10 mouse cellular contexts compared by ENCODE assay signal in the genomic region with DNA sequence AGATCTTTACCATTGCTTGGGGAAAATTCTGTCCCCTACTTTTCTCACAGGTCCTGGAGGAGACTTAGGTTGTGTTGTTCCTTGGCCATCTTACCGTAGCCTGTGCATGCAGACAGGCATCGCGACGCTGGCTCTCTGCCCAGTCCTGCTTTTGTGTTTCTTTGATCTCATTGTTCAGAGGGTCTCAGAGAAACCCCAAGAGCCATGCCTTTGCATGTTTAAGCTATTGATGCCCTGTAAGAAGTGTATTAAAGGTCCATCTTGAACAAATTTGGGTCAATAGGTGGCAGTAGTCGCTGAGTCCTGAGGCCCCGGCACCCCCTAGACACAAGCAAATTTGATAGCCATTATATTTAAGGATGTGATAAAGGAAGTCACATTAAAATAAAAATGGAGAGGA. TPM values are rescaled to one million over a fixed set of nuclear protein-coding genes. Genes with fewer than 3 reads are reported as not detected.
A peak's percentile ranks its signal among the peaks of the same experiment; 100 is the strongest.
DNase-seq lines count a peak whose midpoint lies in the region; ATAC-seq and TF ChIP-seq lines count a peak whose summit lies in the region.
"Had no signal": no experiment of that assay in that cellular context is flagged by ENCODE, and none has a peak within 500 bp of the region (broad histone marks: within the 10 kb centered on the region; RNA-seq: fewer than 3 reads in every experiment).

No protein-coding gene starts in this region.

- H3K36me3 ChIP-seq in CH12.LX (replicated peaks in 1 of 2; ENCODE audit: control insufficient read depth in 1 of 2, insufficient read depth in 1 of 2, low read length in 1 of 2): peaks cover 28 to 39% of the 10 kb centered on the region in 2 experiments
- H3K36me3 ChIP-seq in MEL (ENCODE audit: control insufficient read depth in 1 of 2, insufficient read depth in 2 of 2, low read length in 2 of 2): peaks cover 2 to 8% of the 10 kb centered on the region in 2 experiments; a peak in 3 of 4 replicates
- peaks cover 33% of the 10 kb centered on the region for H3K36me3 ChIP-seq in midbrain, embryonic 10.5 days

- no peaks in the 10 kb centered on the region for H3K27me3 ChIP-seq in CH12.LX (replicated peaks)
- no peaks in the 10 kb centered on the region for H3K27me3 ChIP-seq in MEL (ENCODE audit: control insufficient read depth in 1 of 2, insufficient read depth in 2 of 2, low read length in 2 of 2)
- H3K27me3 ChIP-seq in midbrain, embryonic 10.5 days (ENCODE audit: low read depth, poor library complexity, severe bottlenecking): peaks cover 15% of the 10 kb centered on the region
- H3K27me3 ChIP-seq: lung, embryonic 15.5 days had no signal

- TF ChIP-seq POLR2A in CH12.LX (IDR thresholded peaks at IDR 0.05; ENCODE audit: low read depth, low read length): no peak
- TF ChIP-seq POLR2A in MEL (IDR thresholded peaks at IDR 0.05; ENCODE audit: control insufficient read depth in 1 of 2, insufficient read depth in 1 of 2, low read depth in 1 of 2, low read length in 2 of 2, poor library complexity in 1 of 2): no peak

- H3K79me2 ChIP-seq in CH12.LX (replicated peaks; ENCODE audit: control insufficient read depth, extremely low read depth, insufficient read depth, poor library complexity, severe bottlenecking) (no peaks in the 10 kb centered on the region), MEL (ENCODE audit: control insufficient read depth, insufficient read depth, low read length, poor library complexity) (no peaks in the 10 kb centered on the region)

- no peak overlapping the region for H3K4me2 ChIP-seq in CH12.LX (ENCODE audit: insufficient read depth, low read depth, poor library complexity, severe bottlenecking)
- H3K4me2 ChIP-seq: lung, embryonic 15.5 days had no signal

- TF ChIP-seq EP300 in CH12.LX (IDR thresholded peaks at IDR 0.05; ENCODE audit: low read length) (no peak), MEL (IDR thresholded peaks at IDR 0.05; ENCODE audit: low read depth in 1 of 2, low read length in 2 of 2) (no peak)

- H3K27ac ChIP-seq in CH12.LX (ENCODE audit: insufficient read depth, low read depth) (no peak overlapping the region), MEL (ENCODE audit: control insufficient read depth, low read depth, low read length) (no peak overlapping the region)
- peak overlapping the region; percentile 81; the same call in 1 of the 2 replicates for H3K27ac ChIP-seq in midbrain, embryonic 10.5 days (replicated peaks)
- H3K27ac ChIP-seq: lung, embryonic 15.5 days had no signal

- TF ChIP-seq CTCF in CH12.LX (conservative IDR thresholded peaks at IDR 0.05 in 1 of 2, IDR thresholded peaks at IDR 0.05 in 1 of 2; ENCODE audit: low read depth in 2 of 2, low read length in 2 of 2): peak in 1 of 2 experiments; percentile 33; a peak in 2 of 4 replicates
- peak in 1 of 3 experiments; percentile 31; a peak in 2 of 6 replicates for TF ChIP-seq CTCF in MEL (IDR thresholded peaks at IDR 0.05 in 2 of 3, conservative IDR thresholded peaks at IDR 0.05 in 1 of 3; ENCODE audit: control insufficient read depth in 1 of 3, insufficient read depth in 1 of 3, low read depth in 2 of 3, low read length in 3 of 3, poor library complexity in 1 of 3, severe bottlenecking in 1 of 3)

- no peak for ATAC-seq in megakaryocyte-erythroid progenitor cell, adult 5-6 weeks (replicated peaks; ENCODE audit: low FRiP score, low TSS enrichment, poor library complexity, severe bottlenecking)
- ATAC-seq in megakaryocyte, adult 5-6 weeks (ENCODE audit: poor library complexity, severe bottlenecking): no peak
- no peak for ATAC-seq in frontal cortex, adult (ENCODE audit: low TSS enrichment)

- no peaks in the 10 kb centered on the region for H3K4me1 ChIP-seq in CH12.LX (ENCODE audit: control insufficient read depth in 1 of 2, insufficient read depth in 2 of 2)
- peaks cover 2 to 7% of the 10 kb centered on the region in 2 experiments; a peak in 3 of 4 replicates for H3K4me1 ChIP-seq in MEL (ENCODE audit: control insufficient read depth in 1 of 2, insufficient read depth in 2 of 2, low read length in 2 of 2)
- H3K4me1 ChIP-seq in midbrain, embryonic 10.5 days: peaks cover 29% of the 10 kb centered on the region

- in situ Hi-C loops in CH12.LX (cut with MboI; ENCODE audit: low pct_ligation_motif_present, low pct_unique_long_range_greater_than_20kb, low sequenced_read_pairs): no loop called here

- dilution Hi-C loops in CH12.LX (cut with MboI; ENCODE audit: extremely low pct_ligation_motif_present, extremely low pct_unique_long_range_greater_than_20kb, low sequenced_read_pairs): no loop called here

- H3K9me3 ChIP-seq in CH12.LX (replicated peaks; ENCODE audit: low read length) (no peaks in the 10 kb centered on the region), MEL (replicated peaks; ENCODE audit: insufficient read depth, low read length) (no peaks in the 10 kb centered on the region)
- H3K9me3 ChIP-seq in midbrain, embryonic 10.5 days (replicated peaks): no peaks in the 10 kb centered on the region
- H3K9me3 ChIP-seq: lung, embryonic 15.5 days had no signal

- H3K9ac ChIP-seq in CH12.LX (ENCODE audit: insufficient read depth, low read depth) (no peak overlapping the region), MEL (ENCODE audit: control insufficient read depth, low read depth, low read length, poor library complexity, severe bottlenecking) (no peak overlapping the region)
- H3K9ac ChIP-seq: lung, embryonic 15.5 days had no signal

- WGBS in midbrain, embryonic 10.5 days: 12% methylated on average over 6 of the region's 6 CpGs

- TF ChIP-seq RAD21 in CH12.LX (IDR thresholded peaks at IDR 0.05; ENCODE audit: low read depth, low read length): peak; percentile 2
- TF ChIP-seq RAD21 in MEL (IDR thresholded peaks at IDR 0.05; ENCODE audit: low read depth, low read length): peak; percentile 16

- H3K4me3 ChIP-seq in CH12.LX (replicated peaks in 1 of 3; ENCODE audit: low read depth in 2 of 3, low read length in 2 of 3, poor library complexity in 1 of 3) (no peak overlapping the region), MEL (ENCODE audit: control insufficient read depth in 1 of 2, insufficient read depth in 1 of 2, low read depth in 2 of 2, low read length in 2 of 2) (no peak overlapping the region)
- H3K4me3 ChIP-seq in midbrain, embryonic 10.5 days: peak overlapping the region; percentile 29; the same call in 1 of the 2 replicates
- H3K4me3 ChIP-seq: lung, embryonic 15.5 days had no signal

- DNase-seq in CH12.LX (ENCODE audit: extremely low read depth): no peak
- no peak for DNase-seq in MEL (ENCODE audit: low read depth, low spot score)
- DNase-seq in embryo, embryonic 9.5 days (ENCODE audit: extremely low spot score): peak; percentile 10
- peak; percentile 25 for DNase-seq in midbrain, embryonic 10.5 days (ENCODE audit: low spot score)
- DNase-seq: right cerebral cortex, postnatal 25 days had no signal

TF ChIP-seq in CH12.LX, 34 proteins besides CTCF, POLR2A, EP300 and RAD21:
- no peak for TF ChIP-seq POLR2AphosphoS2 (IDR thresholded peaks at IDR 0.05; ENCODE audit: low read depth, low read length)

TF ChIP-seq in MEL, 35 proteins besides CTCF, POLR2A, EP300 and RAD21:
- TF ChIP-seq SMC3 (IDR thresholded peaks at IDR 0.05; ENCODE audit: low read depth, low read length) (0 out of 2 replicates have a peak, but pooled peaks have one; percentile 8), USF2 (IDR thresholded peaks at IDR 0.05; ENCODE audit: borderline replicate concordance in 1 of 2, insufficient read depth in 1 of 2, low read depth in 1 of 2, low read length in 2 of 2) (no peak)

RNA-seq across cellular contexts. Expression of gene Ngdn, which starts 12.4 kb away (rescaled TPM):
- total RNA-seq in CH12.LX (2012; rRNA removed) (77.9 and 90.7 TPM in 2 replicates), CH12.LX (2014; rRNA removed) (111 and 128 TPM in 2 replicates), MEL (2012; rRNA removed) (138 and 148 TPM in 2 replicates)
- polyA plus RNA-seq in CH12.LX (2012; ENCODE audit: insufficient read length, low read depth) (75.4 and 79.0 TPM in 2 replicates), MEL (2012; ENCODE audit: insufficient read depth in 1 of 2, insufficient read length in 2 of 2, low read depth in 1 of 2, low replicate concordance in 2 of 2, missing spikeins in 1 of 2) (100 to 1,000 TPM in 1 of 2 experiments, not detected in 1; 140 TPM)
- polyA plus RNA-seq in midbrain, embryonic 10.5 days (2016; fragmentation: Nextera tagmentation; extraction: Ambion mirVana): 89.3 and 91.6 TPM in 2 replicates
- 63.6 and 71.5 TPM in 2 replicates for total RNA-seq in megakaryocyte-erythroid progenitor cell, adult 5-6 weeks (2014; fragmentation: Nextera tagmentation)
- 53.4 and 64.6 TPM in 2 replicates for total RNA-seq in megakaryocyte-erythroid progenitor cell, adult 5-6 weeks (2017)
- total RNA-seq in megakaryocyte, adult 5-6 weeks (2015): 56.1 and 56.9 TPM in 2 replicates
- 32.9 and 52.7 TPM in 2 replicates for total RNA-seq in megakaryocyte, adult 5-6 weeks (2017)

RNA-seq across cellular contexts. Expression of gene Myh7, which starts 33.2 kb away (rescaled TPM):
- total RNA-seq in CH12.LX (2012; rRNA removed) (0.08 TPM in 2 replicates), CH12.LX (2014; rRNA removed) (not detected in 2 replicates), MEL (2012; rRNA removed) (not detected in 2 replicates)
- polyA plus RNA-seq in CH12.LX (2012; ENCODE audit: insufficient read length, low read depth) (0.57 TPM in 1 of 2 replicates, not detected in the other), MEL (2012; ENCODE audit: insufficient read depth in 1 of 2, insufficient read length in 2 of 2, low read depth in 1 of 2, low replicate concordance in 2 of 2, missing spikeins in 1 of 2) (not detected)
- 0.70 and 0.96 TPM in 2 replicates for polyA plus RNA-seq in midbrain, embryonic 10.5 days (2016; fragmentation: Nextera tagmentation; extraction: Ambion mirVana)
- total RNA-seq in megakaryocyte-erythroid progenitor cell, adult 5-6 weeks (2014; fragmentation: Nextera tagmentation): not detected in 2 replicates
- not detected in 2 replicates for total RNA-seq in megakaryocyte-erythroid progenitor cell, adult 5-6 weeks (2017)
- total RNA-seq in megakaryocyte, adult 5-6 weeks (2015): not detected in 2 replicates
- total RNA-seq in megakaryocyte, adult 5-6 weeks (2017): not detected in 2 replicates

RNA-seq across cellular contexts. Expression of gene Gm17428, which starts 50.9 kb away (rescaled TPM):
- total RNA-seq in CH12.LX (2012; rRNA removed) (not detected in 2 replicates), CH12.LX (2014; rRNA removed) (not detected in 2 replicates), MEL (2012; rRNA removed) (not detected in 2 replicates)
- polyA plus RNA-seq in CH12.LX (2012; ENCODE audit: insufficient read length, low read depth) (not detected in 2 replicates), MEL (2012; ENCODE audit: insufficient read depth in 1 of 2, insufficient read length in 2 of 2, low read depth in 1 of 2, low replicate concordance in 2 of 2, missing spikeins in 1 of 2) (not detected)
- not detected in 2 replicates for polyA plus RNA-seq in midbrain, embryonic 10.5 days (2016; fragmentation: Nextera tagmentation; extraction: Ambion mirVana)
- total RNA-seq in megakaryocyte-erythroid progenitor cell, adult 5-6 weeks (2014; fragmentation: Nextera tagmentation): not detected in 2 replicates
- not detected in 2 replicates for total RNA-seq in megakaryocyte-erythroid progenitor cell, adult 5-6 weeks (2017)
- not detected in 2 replicates for total RNA-seq in megakaryocyte, adult 5-6 weeks (2015)
- not detected in 2 replicates for total RNA-seq in megakaryocyte, adult 5-6 weeks (2017)
- polyA plus RNA-seq: kidney, embryonic 14.5 days; lung, embryonic 15.5 days had no signal

Comparison
In these comparisons a context has a peak if more than half of its experiments do, and no peak if none do; other contexts are left out.
1. DNase-seq: peak in embryo, embryonic 9.5 days (single experiment) and midbrain, embryonic 10.5 days (single experiment); none in CH12.LX (single experiment) and MEL (single experiment).
2. Of the 35 proteins assayed by ChIP-seq in both MEL and CH12.LX: peak only in MEL: SMC3; only in CH12.LX: none; in both: RAD21; in neither: 32; mixed calls (peak in some experiments, not most) for 1.